Mouse (Mus musculus): ENCODE results near the gene Zfp423. TPM values are rescaled to one million over a fixed set of nuclear protein-coding genes. Genes with fewer than 3 reads are reported as not detected.

Gene Zfp423
- total RNA-seq, 2 experiments from 2014 or later, result 25.4 to 32.6 TPM

DNA sequence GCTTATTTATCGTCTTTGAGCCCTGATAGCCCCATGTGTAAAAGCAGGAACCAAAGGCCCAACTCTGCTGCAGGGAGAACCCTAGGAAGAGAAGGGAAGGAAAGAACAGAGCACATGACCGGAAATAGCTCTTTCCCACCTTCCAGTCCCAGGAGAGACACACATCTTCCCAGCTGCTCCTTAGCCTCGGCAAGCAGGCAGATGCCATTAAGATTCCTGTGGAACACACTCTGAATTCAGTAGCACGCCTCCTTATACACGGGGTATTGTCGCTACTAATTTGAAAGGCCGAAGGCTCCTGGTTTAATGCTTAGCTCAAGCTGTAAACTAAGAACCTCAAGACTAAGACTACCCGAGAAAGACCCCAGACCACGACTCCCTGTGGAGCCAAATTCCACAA, 128.3 kb downstream of the Zfp423 start:
- intact Hi-C loops (cut with DNase I), result loop anchor here (5.0 kb wide), 1 partner anchor 131 kb away; no protein-coding TSS in a partner anchor
- Histone ChIP-seq H3K4me3 (no peak overlapping the region), H3K27ac (no peak overlapping the region)
- DNase-seq (ENCODE audit: extremely low spot score in 1 of 2, low spot score in 2 of 2), result no peak
- no peak for TF ChIP-seq CTCF (IDR thresholded peaks at IDR 0.05)

DNA sequence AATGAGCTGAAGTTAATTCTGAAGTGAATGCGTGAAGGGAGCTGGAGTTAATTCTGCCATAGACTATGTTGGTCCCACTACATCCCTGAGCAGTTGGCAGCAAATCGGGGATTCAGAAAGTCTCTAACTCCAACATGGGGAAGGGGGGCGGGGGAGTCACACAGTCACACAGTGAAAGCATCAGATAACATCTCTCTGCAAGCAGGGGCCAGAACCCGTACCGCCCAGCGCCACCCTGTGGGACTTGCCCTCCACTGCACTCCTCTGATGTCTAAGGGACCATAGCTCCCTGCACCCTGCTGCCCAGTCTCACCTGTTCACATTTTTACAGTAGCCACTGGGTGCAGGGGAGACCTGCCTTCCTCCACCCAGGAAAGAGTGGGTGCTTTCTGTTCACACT, 129.2 kb downstream of the Zfp423 start:
- Histone ChIP-seq H3K27ac (no peak overlapping the region), H3K4me3 (no peak overlapping the region)
- intact Hi-C loops (cut with DNase I), result loop anchor here (5.0 kb wide), 1 partner anchor 132 kb away; no protein-coding TSS in a partner anchor
- peak in 1 of 2 experiments; percentile 31 for DNase-seq (ENCODE audit: extremely low spot score in 1 of 2, low spot score in 2 of 2)
- TF ChIP-seq CTCF (IDR thresholded peaks at IDR 0.05), result peak; percentile 59

DNA sequence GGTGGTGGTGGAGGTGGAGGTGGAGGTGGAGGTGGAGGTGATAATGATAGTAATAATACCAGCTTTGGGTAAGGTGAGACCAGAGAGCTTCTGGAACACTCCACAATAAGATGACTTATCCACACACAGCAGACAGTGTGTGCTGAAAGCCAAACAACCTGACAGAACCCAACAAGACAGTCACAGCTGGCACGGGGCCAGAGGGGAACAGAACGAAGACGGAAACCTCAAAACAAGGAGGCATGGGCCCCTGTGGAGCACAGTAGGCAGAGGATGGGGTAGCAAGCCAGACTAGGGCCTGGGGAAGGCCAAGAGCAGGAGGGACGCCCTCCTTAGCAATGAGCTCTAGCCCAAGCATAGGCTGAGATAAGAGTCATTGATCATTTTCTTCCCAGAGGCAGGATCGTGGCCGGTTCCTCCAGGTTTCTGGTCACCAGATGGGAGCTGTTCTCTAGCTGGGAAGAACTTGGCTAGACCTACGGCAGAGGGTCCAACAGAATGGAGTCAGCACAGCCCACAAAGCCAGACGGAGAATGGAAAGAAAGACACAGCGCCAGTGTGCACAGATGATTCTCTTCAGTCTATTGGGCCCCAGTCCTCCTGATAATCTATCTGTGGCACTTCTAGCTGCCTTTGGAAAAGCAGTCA, 133.3 kb downstream of the Zfp423 start:
- Histone ChIP-seq H3K27ac (no peak overlapping the region), H3K4me3 (no peak overlapping the region)
- no peak for DNase-seq (ENCODE audit: extremely low spot score in 1 of 2, low spot score in 2 of 2)
- TF ChIP-seq CTCF (IDR thresholded peaks at IDR 0.05), result no peak
- intact Hi-C loops (cut with DNase I), result no loop called here

DNA sequence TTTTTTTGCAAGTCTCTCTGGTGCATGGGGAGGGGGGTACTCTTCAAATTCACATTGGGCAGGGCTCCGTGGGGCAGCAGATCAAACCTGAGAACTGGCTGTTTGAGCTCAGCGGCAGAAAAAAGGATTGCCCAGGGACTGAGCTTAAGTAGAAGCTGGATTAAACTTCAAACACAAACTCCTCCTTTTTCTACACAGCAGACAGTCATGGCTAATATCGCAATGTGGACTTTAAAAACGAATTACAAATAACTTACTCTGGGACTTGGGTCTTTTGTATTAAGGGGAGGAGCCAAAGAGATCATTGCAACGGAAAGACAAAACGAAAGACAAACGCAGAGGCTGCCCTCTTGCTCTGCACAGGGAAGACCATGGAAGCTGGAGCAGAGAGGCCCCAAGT, 136.2 kb downstream of the Zfp423 start:
- no peak overlapping the region for H3K27ac ChIP-seq
- no peak overlapping the region for H3K4me3 ChIP-seq
- intact Hi-C loops (cut with DNase I), result no loop called here
- TF ChIP-seq CTCF (IDR thresholded peaks at IDR 0.05), result no peak
- DNase-seq (ENCODE audit: extremely low spot score in 1 of 2, low spot score in 2 of 2), result no peak

DNA sequence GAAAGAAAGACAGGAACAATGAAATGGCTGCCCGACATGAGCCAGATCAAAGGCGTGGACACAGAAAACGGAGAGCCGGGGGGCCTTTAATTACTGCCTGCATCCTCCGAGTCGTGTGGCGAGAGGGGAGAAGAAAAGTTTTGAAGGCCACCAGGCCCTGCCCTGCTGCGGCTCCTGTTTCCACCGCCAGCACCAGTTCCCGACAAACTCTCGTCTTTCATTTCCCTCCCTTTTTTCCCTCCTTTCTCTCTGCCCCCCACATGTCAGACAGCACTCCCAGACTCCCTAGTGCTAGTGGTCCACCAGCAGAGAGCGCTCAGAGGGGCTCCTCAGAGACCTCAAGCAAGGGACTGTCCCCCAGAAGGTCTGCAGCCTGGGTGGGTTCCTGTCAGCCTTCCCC, 136.7 kb downstream of the Zfp423 start:
- intact Hi-C loops (cut with DNase I), result no loop called here
- DNase-seq (ENCODE audit: extremely low spot score in 1 of 2, low spot score in 2 of 2), result no peak
- Histone ChIP-seq H3K4me3 (no peak overlapping the region), H3K27ac (no peak overlapping the region)
- TF ChIP-seq CTCF (IDR thresholded peaks at IDR 0.05), result no peak; the same call in 1 of the 2 replicates

DNA sequence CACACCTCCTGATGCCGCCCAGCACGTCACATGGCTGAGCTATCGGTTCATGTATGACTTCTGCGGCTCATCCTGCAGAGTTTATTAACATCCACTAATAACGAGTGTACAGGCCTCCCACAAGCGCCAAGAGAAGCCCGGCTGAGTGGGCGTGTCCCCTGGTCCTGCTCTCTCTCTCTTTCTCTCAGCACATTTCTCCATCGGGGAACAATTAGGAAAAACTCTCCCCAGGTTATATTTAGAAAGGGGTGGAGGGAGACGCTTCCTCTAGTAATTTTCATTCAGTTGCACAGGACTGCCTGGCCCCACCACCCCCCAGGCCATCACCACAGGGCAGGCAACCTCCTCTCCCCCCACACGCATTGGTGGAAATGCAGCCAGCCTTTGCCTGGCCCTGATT, 137.2 kb downstream of the Zfp423 start:
- no peak for DNase-seq (ENCODE audit: extremely low spot score in 1 of 2, low spot score in 2 of 2)
- H3K4me3 ChIP-seq, result no peak overlapping the region
- H3K27ac ChIP-seq, result no peak overlapping the region
- intact Hi-C loops (cut with DNase I), result no loop called here
- no peak for TF ChIP-seq CTCF (IDR thresholded peaks at IDR 0.05)

DNA sequence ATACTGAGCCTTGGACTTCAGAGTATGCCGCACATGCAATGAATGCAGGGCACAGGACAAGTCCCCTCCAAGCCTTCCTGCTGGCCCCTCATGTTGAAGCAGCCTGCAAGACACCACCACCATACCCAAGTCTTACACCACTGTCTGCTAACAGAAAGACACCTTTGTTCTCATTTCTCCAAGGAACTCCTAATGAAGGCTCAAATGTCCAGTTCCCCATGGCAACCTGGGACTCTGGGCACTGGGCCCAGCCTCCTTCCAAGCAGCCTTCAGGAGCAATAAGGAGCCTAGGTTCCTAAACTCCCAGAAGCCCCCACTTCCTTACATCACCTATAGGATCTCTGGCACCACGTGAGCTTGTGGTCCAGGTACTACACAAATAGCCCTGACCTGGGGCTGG, 137.7 kb downstream of the Zfp423 start:
- H3K27ac ChIP-seq, result no peak overlapping the region
- intact Hi-C loops (cut with DNase I), result no loop called here
- no peak for TF ChIP-seq CTCF (IDR thresholded peaks at IDR 0.05)
- no peak for DNase-seq (ENCODE audit: extremely low spot score in 1 of 2, low spot score in 2 of 2)
- H3K4me3 ChIP-seq, result no peak overlapping the region

DNA sequence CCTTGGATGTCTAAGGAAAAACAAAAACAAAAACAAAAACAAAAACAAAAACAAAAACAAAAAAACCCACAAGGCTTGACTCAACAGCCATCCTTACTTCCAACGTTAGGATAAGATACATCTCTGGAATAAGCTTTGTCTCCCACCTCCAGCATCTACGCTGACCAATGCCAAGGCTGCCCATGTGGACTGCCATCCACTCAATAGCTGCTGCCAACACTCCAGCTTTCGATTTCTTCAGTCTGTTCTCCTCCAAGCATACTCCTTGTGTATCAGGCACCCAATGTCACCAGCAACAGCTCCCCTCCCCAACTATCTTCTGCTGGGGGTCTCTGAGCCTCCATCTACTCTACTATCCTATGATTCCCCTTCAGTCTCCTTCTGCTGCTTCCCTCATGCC, 140.1 kb downstream of the Zfp423 start:
- no peak for TF ChIP-seq CTCF (IDR thresholded peaks at IDR 0.05)
- DNase-seq (ENCODE audit: extremely low spot score in 1 of 2, low spot score in 2 of 2), result no peak
- Histone ChIP-seq H3K27ac (no peak overlapping the region), H3K4me3 (no peak overlapping the region)
- intact Hi-C loops (cut with DNase I), result no loop called here

DNA sequence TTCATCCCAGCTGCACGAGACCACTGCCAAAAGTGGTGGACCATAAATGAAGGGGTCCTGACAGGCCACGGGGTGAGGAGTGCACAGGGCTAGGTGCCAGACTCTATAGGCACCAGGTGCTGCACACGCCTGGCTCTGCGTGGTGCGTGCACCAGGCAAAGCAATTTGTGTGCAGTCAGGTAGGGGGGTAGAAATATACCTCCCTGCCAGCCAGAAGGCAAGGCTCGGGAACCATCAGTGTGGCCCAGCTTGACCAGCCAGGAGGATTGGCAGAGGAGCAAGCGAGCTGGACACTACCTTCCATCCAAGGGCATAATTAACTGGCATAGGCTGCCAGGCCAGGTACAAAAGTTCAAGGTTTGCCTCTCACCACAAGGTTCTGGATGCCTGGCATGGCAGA, 140.9 kb downstream of the Zfp423 start:
- intact Hi-C loops (cut with DNase I), result no loop called here
- no peak overlapping the region for H3K4me3 ChIP-seq
- DNase-seq (ENCODE audit: extremely low spot score in 1 of 2, low spot score in 2 of 2), result no peak

DNA sequence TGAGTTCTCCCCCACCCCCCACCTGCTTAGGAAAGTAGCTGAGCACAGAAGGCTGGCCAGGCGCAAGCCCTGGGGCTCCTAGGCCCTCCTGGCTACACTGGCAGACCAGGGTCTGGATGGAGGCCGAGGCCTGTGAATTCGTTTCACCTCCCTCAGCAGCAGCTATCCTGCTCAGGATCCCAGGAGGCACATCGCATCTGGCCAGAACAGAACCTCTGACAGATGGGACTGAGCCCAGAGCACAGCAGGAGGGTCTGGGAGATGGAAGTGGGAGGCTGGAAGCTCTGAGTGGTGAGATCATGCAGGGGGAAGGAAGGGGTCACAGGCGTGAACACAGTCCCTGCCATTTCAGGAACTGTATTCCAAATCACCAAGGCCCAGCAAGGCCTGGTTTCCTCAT, 143.3 kb downstream of the Zfp423 start:
- no peak overlapping the region for H3K4me3 ChIP-seq
- no peak overlapping the region for H3K27ac ChIP-seq
- intact Hi-C loops (cut with DNase I), result no loop called here
- DNase-seq (ENCODE audit: extremely low spot score in 1 of 2, low spot score in 2 of 2), result no peak
- no peak for TF ChIP-seq CTCF (IDR thresholded peaks at IDR 0.05)

More for the DNA sequence above, 140.9 kb downstream of the Zfp423 start:
- no peak for TF ChIP-seq CTCF (IDR thresholded peaks at IDR 0.05)
- H3K27ac ChIP-seq, result no peak overlapping the region

DNA sequence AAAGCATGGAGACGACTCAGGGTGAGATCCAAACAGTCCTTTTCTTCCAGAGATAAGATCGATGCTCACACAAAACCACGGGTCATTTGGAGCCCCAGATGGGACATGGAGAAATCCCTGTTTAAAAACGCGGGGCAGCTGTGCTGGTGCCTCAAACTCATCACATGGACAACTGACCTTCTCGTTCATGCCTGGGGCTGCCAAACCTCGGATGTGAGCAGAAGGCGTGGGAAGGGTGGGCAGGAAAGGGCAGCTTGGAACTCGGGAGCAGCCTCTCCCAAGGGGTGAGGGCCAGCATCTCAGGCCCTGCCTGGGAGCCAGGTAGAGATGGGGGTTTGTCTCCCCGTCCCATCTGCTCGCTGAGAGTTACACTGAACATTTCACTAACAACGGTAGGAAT, 146.7 kb downstream of the Zfp423 start:
- no peak overlapping the region for H3K4me3 ChIP-seq
- DNase-seq (ENCODE audit: extremely low spot score in 1 of 2, low spot score in 2 of 2), result no peak
- H3K27ac ChIP-seq, result no peak overlapping the region
- intact Hi-C loops (cut with DNase I), result no loop called here
- TF ChIP-seq CTCF (IDR thresholded peaks at IDR 0.05), result no peak

DNA sequence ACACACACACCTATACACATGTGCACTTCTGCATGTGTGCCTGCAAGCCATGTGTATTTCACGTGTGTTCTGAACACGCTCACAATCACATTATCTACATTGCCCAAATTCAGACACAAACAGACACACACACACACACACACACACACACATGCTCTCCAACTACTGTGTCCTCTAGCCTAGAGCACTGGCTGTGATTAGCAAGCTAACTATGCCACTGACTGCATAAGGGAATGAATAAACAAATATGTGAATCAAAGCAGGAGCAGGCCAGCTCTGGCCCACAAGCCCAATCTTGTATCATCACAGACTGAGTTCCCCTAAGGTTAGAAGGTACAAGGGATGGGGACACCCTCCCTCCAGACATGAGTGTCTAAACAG, 147.3 kb downstream of the Zfp423 start:
- intact Hi-C loops (cut with DNase I), result no loop called here
- DNase-seq (ENCODE audit: extremely low spot score in 1 of 2, low spot score in 2 of 2), result no peak
- Histone ChIP-seq H3K4me3 (no peak overlapping the region), H3K27ac (no peak overlapping the region)
- no peak for TF ChIP-seq CTCF (IDR thresholded peaks at IDR 0.05)

DNA sequence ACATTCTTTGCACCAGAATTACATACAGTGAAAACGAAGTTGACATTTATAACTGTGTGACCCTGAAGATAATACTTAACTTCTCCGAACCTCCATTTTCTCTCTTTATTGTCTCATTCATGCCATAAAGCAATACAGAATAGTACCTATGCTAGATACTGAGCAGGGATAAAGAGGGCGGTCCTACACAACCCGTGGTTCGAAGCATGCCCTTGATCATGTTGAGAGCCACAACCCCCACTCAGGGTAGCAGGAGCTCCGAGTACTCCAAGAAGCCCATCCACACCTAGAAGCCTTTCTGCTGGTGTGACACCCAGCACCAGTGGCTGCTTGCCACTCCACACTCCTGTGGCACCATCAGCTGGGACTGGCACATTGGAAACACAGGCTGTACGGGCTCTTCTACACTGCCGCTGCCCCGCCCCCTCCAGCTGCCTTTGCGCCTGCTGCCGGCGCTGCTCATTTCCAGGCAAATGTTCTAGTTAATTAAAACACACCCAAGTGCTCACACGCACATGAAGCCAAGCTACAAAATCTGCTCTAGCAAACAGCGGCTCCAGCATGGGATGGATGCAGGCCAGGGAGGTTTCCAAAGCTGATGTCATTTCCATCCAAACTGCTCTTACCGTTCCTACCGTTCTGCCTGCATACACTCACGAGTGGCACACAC, 147.9 kb downstream of the Zfp423 start:
- Histone ChIP-seq H3K27ac (no peak overlapping the region), H3K4me3 (no peak overlapping the region)
- intact Hi-C loops (cut with DNase I), result no loop called here
- peak; percentile 59 to 67 for DNase-seq (ENCODE audit: extremely low spot score in 1 of 2, low spot score in 2 of 2)
- TF ChIP-seq CTCF (IDR thresholded peaks at IDR 0.05), result no peak

Data from left cerebral cortex, adult 2 months (tissue).